Mouse (Mus musculus) MEL (cell line): ENCODE measurements around the gene Inpp5k. TPM values are rescaled to one million over a fixed set of nuclear protein-coding genes. Genes with fewer than 3 reads are reported as not detected.

Source experiments
- DNase-seq: peaks from one replicate; pipeline ENCODE4 v3.0.0; 2011; ENCODE audit warnings: low read depth, low spot score
- H3K27ac ChIP-seq: 2 replicates; pipeline ENCODE4 v1.5.1; 2012; ENCODE audit warnings: low read depth, mild to moderate bottlenecking, control low read depth, low read length, moderate library complexity; ENCODE audit not compliant: control insufficient read depth
- H3K27me3 ChIP-seq, 2 experiments: fragments of 150-350 bp in 1 of 2; sonication (generic) in 1 of 2; 2 replicates each; pipeline ENCODE4 v1.6.1; 2012; ENCODE audit warnings: low read length in 2 of 2, mild to moderate bottlenecking in 2 of 2, improper control_type of control experiment in 1 of 2, moderate library complexity in 1 of 2; ENCODE audit not compliant: insufficient read depth in 2 of 2, control insufficient read depth in 1 of 2
- H3K36me3 ChIP-seq, 2 experiments: 2 replicates each; pipeline ENCODE4 v1.6.1; 2012 to 2014; ENCODE audit warnings: low read length in 2 of 2, improper control_type of control experiment in 1 of 2, inconsistent platforms in 1 of 2, mild to moderate bottlenecking in 1 of 2; ENCODE audit not compliant: insufficient read depth in 2 of 2, control insufficient read depth in 1 of 2
- H3K4me1 ChIP-seq, 2 experiments: fragments of 150-350 bp in 1 of 2; sonication (generic) in 1 of 2; 2 replicates each; pipeline ENCODE4 v1.6.1; 2012; ENCODE audit warnings: low read length in 2 of 2, improper control_type of control experiment in 1 of 2, mild to moderate bottlenecking in 1 of 2; ENCODE audit not compliant: insufficient read depth in 2 of 2, control insufficient read depth in 1 of 2
- H3K4me3 ChIP-seq, 2 experiments: fragments of 150-350 bp in 1 of 2; sonication (generic) in 1 of 2; 2 replicates each; pipeline ENCODE4 v1.5.1; 2012; ENCODE audit warnings: low read depth in 2 of 2, low read length in 2 of 2, mild to moderate bottlenecking in 2 of 2, moderate library complexity in 2 of 2, control low read depth in 1 of 2, improper control_type of control experiment in 1 of 2; ENCODE audit not compliant: control insufficient read depth in 1 of 2, insufficient read depth in 1 of 2
- H3K79me2 ChIP-seq: 2 replicates; pipeline ENCODE4 v1.6.1; 2012; ENCODE audit warnings: mild to moderate bottlenecking, low read length, moderate library complexity; ENCODE audit not compliant: control insufficient read depth, poor library complexity, insufficient read depth
- H3K9ac ChIP-seq: 2 replicates; pipeline ENCODE4 v1.6.1; 2012; ENCODE audit warnings: low read depth, mild to moderate bottlenecking, control low read depth, low read length, moderate library complexity; ENCODE audit not compliant: control insufficient read depth, poor library complexity, severe bottlenecking
- H3K9me3 ChIP-seq: fragments of 150-350 bp; sonication (generic); replicated peaks from 2 replicates; pipeline ENCODE4 v1.6.1; 2012; ENCODE audit warnings: mild to moderate bottlenecking, low read length, improper control_type of control experiment, moderate library complexity; ENCODE audit not compliant: insufficient read depth
- BHLHE40 ChIP-seq: IDR thresholded peaks from 2 replicates; pipeline ENCODE4 v1.6.1; 2012; ENCODE audit warnings: low read depth, mild to moderate bottlenecking, inconsistent platforms, low read length, improper control_type of control experiment, borderline replicate concordance
- CTCF ChIP-seq, 3 experiments: IDR thresholded peaks in 2 of 3; conservative IDR thresholded peaks in 1 of 3; 2 replicates each; pipeline ENCODE4 v1.5.1; 2011 to 2012; ENCODE audit warnings: low read length in 3 of 3, low read depth in 2 of 3, mild to moderate bottlenecking in 2 of 3, improper control_type of control experiment in 1 of 3, inconsistent platforms in 1 of 3, mixed read lengths in 1 of 3, moderate library complexity in 1 of 3; ENCODE audit not compliant: control insufficient read depth in 1 of 3, insufficient read depth in 1 of 3, poor library complexity in 1 of 3, severe bottlenecking in 1 of 3
- ELF1 ChIP-seq: IDR thresholded peaks from 2 replicates; pipeline ENCODE4 v1.6.1; 2014; ENCODE audit warnings: low read depth, mild to moderate bottlenecking, inconsistent platforms, low read length, improper control_type of control experiment, moderate library complexity
- EP300 ChIP-seq, 2 experiments: IDR thresholded peaks; 2 replicates each; pipeline ENCODE4 v1.6.1; 2011; ENCODE audit warnings: improper control_type of control experiment in 2 of 2, low read length in 2 of 2, low read depth in 1 of 2, mild to moderate bottlenecking in 1 of 2
- ETS1 ChIP-seq: IDR thresholded peaks from 2 replicates; pipeline ENCODE4 v1.6.1; 2012; ENCODE audit warnings: low read depth, mild to moderate bottlenecking, inconsistent platforms, low read length, improper control_type of control experiment, moderate library complexity
- HCFC1 ChIP-seq: IDR thresholded peaks from 2 replicates; pipeline ENCODE4 v1.6.1; 2012; ENCODE audit warnings: low read depth, mild to moderate bottlenecking, inconsistent platforms, low read length, improper control_type of control experiment, moderate library complexity
- KAT2A ChIP-seq: conservative IDR thresholded peaks from 2 replicates; pipeline ENCODE4 v1.6.1; 2012; ENCODE audit warnings: low read depth, low read length, improper control_type of control experiment, inconsistent platforms
- MAX ChIP-seq: IDR thresholded peaks from 2 replicates; pipeline ENCODE4 v1.6.1; 2011; ENCODE audit warnings: low read length, improper control_type of control experiment
- MAZ ChIP-seq: IDR thresholded peaks from 2 replicates; pipeline ENCODE4 v1.6.1; 2012; ENCODE audit warnings: low read depth, mild to moderate bottlenecking, inconsistent platforms, low read length, improper control_type of control experiment
- MEF2A ChIP-seq: IDR thresholded peaks from 2 replicates; pipeline ENCODE4 v1.6.1; 2014; ENCODE audit warnings: low read depth, mild to moderate bottlenecking, inconsistent platforms, low read length, improper control_type of control experiment; ENCODE audit not compliant: poor library complexity, insufficient replicate concordance, severe bottlenecking; ENCODE audit errors: extremely low read depth
- MXI1 ChIP-seq: IDR thresholded peaks from 2 replicates; pipeline ENCODE4 v1.6.1; 2011; ENCODE audit warnings: mild to moderate bottlenecking, low read depth, low read length, improper control_type of control experiment
- MYC ChIP-seq: IDR thresholded peaks from 2 replicates; pipeline ENCODE4 v1.6.1; 2011; ENCODE audit warnings: low read depth, mild to moderate bottlenecking, low read length, improper control_type of control experiment, moderate library complexity
- NRF1 ChIP-seq: IDR thresholded peaks from 2 replicates; pipeline ENCODE4 v1.6.1; 2014; ENCODE audit warnings: low read depth, mild to moderate bottlenecking, inconsistent platforms, low read length, improper control_type of control experiment, moderate library complexity; ENCODE audit not compliant: poor library complexity, insufficient read depth, severe bottlenecking
- POLR2A ChIP-seq, 2 experiments: IDR thresholded peaks; 2 replicates each; pipeline ENCODE4 v1.6.1; 2011 to 2012; ENCODE audit warnings: low read length in 2 of 2, mild to moderate bottlenecking in 2 of 2, control low read depth in 1 of 2, improper control_type of control experiment in 1 of 2, low read depth in 1 of 2, moderate library complexity in 1 of 2; ENCODE audit not compliant: control insufficient read depth in 1 of 2, insufficient read depth in 1 of 2, poor library complexity in 1 of 2
- POLR2AphosphoS5 ChIP-seq: IDR thresholded peaks from 2 replicates; pipeline ENCODE4 v1.6.1; 2012; ENCODE audit warnings: low read depth, borderline replicate concordance, mild to moderate bottlenecking, inconsistent platforms, low read length, moderate library complexity, mixed read lengths
- TAL1 ChIP-seq: IDR thresholded peaks from 2 replicates; pipeline ENCODE4 v1.6.1; 2012; ENCODE audit warnings: mild to moderate bottlenecking, inconsistent platforms, low read length, moderate library complexity, mixed read lengths
- TBP ChIP-seq: IDR thresholded peaks from 2 replicates; pipeline ENCODE4 v1.8.0; 2011; ENCODE audit warnings: low read depth, low read length, improper control_type of control experiment
- TCF12 ChIP-seq: IDR thresholded peaks from 2 replicates; pipeline ENCODE4 v1.6.1; 2014; ENCODE audit warnings: low read depth, mild to moderate bottlenecking, inconsistent platforms, low read length, improper control_type of control experiment, moderate library complexity
- UBTF ChIP-seq: IDR thresholded peaks from 2 replicates; pipeline ENCODE4 v1.6.1; 2012; ENCODE audit warnings: low read depth, mild to moderate bottlenecking, inconsistent platforms, low read length, improper control_type of control experiment, moderate library complexity, borderline replicate concordance; ENCODE audit not compliant: insufficient read depth
- USF1 ChIP-seq: IDR thresholded peaks from 2 replicates; pipeline ENCODE4 v1.6.1; 2014; ENCODE audit warnings: low read depth, mild to moderate bottlenecking, inconsistent platforms, low read length, improper control_type of control experiment, moderate library complexity
- USF2 ChIP-seq, 2 experiments: IDR thresholded peaks; 2 replicates each; pipeline ENCODE4 v1.6.1; 2011 to 2012; ENCODE audit warnings: improper control_type of control experiment in 2 of 2, low read length in 2 of 2, borderline replicate concordance in 1 of 2, inconsistent platforms in 1 of 2, low read depth in 1 of 2, mild to moderate bottlenecking in 1 of 2; ENCODE audit not compliant: insufficient read depth in 1 of 2
- ZKSCAN1 ChIP-seq: IDR thresholded peaks from 2 replicates; pipeline ENCODE4 v1.6.1; 2012; ENCODE audit warnings: low read depth, mild to moderate bottlenecking, inconsistent platforms, low read length, improper control_type of control experiment, moderate library complexity
- ZMIZ1 ChIP-seq: IDR thresholded peaks from 2 replicates; pipeline ENCODE4 v1.6.1; 2012; ENCODE audit warnings: low read depth, mild to moderate bottlenecking, inconsistent platforms, low read length, improper control_type of control experiment, moderate library complexity
- polyA plus RNA-seq, 2 experiments: library from polyadenylated mRNA; stranded (reverse) in 1 of 2; unstranded in 1 of 2; fragments of >175 nt in 1 of 2; fragments of >200 nt in 1 of 2; gene quantifications; 2 replicates each; pipeline versions ENCODE4 v1.2.1 to v1.2.4; 2012; ENCODE audit warnings: low replicate concordance in 2 of 2, low read depth in 1 of 2; ENCODE audit not compliant: insufficient read length in 2 of 2, insufficient read depth in 1 of 2, missing spikeins in 1 of 2
- total RNA-seq: library from RNA; depleted of rRNA; stranded (reverse); fragments of 300-350 nt; gene quantifications from 2 replicates; pipeline ENCODE4 v1.2.3, GENCODE M21; 2012

Gene Inpp5k
- total and polyA plus RNA-seq, 3 experiments = 15.2 to 28.7 TPM; not detected in 1

DNA sequence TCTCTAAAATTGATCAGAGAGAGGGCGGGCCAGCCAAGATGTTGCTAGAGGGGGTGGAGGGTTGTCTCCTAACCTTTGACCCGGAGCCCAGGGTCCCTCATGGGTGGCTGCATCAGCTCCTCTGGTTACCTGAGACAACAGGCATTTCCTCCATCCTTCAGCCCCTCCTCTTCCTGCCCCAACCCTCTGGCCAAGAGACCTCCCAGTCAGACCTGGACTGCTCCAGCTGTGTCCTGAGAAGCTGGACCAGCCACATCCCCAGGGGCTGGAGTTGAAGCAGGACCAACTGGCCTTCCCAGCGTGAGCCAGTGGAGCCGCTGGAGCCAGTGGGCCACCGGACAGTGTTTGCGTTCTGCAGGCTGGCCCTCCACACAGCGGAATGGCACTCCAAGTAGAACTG lies 19.5 kb downstream of the Inpp5k start, which contains the start of gene Myo1c:
TSS of gene Myo1c (plus strand) at position 194 of the 400 bp plus-strand sequence.
- Histone ChIP-seq H3K27ac (peak within 1 kb of the TSS; percentile 90), H3K36me3 (peaks cover 0 to 9% of the 10 kb centered on the region in 2 experiments; a peak in 2 of 4 replicates), H3K27me3 (no peaks in the 10 kb centered on the region), H3K9ac (peak within 1 kb of the TSS; percentile 85), H3K4me3 (peak within 1 kb of the TSS; percentile 52 to 84), H3K9me3 (no peaks in the 10 kb centered on the region), H3K4me1 (peaks cover 4 to 34% of the 10 kb centered on the region in 2 experiments), H3K79me2 (peaks cover 10% of the 10 kb centered on the region)
- no peak for TF ChIP-seq KAT2A
- TF ChIP-seq TAL1 = no peak
- no peak for TF ChIP-seq TCF12
- no peak for TF ChIP-seq HCFC1
- TF ChIP-seq CTCF (IDR thresholded peaks at IDR 0.05 in 2 of 3, conservative IDR thresholded peaks at IDR 0.05 in 1 of 3; ENCODE audit: control insufficient read depth in 1 of 3, insufficient read depth in 1 of 3, low read depth in 2 of 3, low read length in 3 of 3, poor library complexity in 1 of 3, severe bottlenecking in 1 of 3) = no peak
- TF ChIP-seq USF2 (IDR thresholded peaks at IDR 0.05; ENCODE audit: borderline replicate concordance in 1 of 2, insufficient read depth in 1 of 2, low read depth in 1 of 2, low read length in 2 of 2) = no peak
- no peak for TF ChIP-seq UBTF
- TF ChIP-seq ZKSCAN1 = no peak
- no peak for TF ChIP-seq NRF1
- no peak for TF ChIP-seq ELF1
- no peak for TF ChIP-seq MEF2A
- TF ChIP-seq MYC = no peak
- TF ChIP-seq POLR2AphosphoS5 = no peak
- no peak for TF ChIP-seq BHLHE40
- no peak for DNase-seq

DNA sequence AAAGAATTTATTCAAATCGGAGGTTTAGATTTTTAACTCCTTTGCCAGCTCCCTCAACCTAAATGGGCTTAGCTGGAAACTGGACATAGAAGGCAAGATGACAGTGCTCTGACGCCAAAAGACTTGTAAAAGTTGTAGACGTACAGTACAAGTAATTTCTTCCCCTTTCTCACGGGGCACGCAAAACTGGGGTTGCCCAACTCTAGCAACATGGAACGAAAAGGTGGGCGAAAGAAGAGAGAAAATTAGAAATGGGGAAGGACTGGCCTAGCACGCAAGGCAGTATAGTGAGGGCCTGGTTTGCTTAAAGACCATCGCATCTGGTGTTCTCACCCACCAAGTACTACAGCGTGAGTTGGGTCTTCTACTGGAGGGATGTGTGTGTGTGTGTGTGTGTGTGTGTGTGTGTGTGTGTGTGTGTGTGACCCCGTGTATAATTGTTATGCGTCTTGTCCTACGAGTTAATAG lies 20.2 kb downstream of the Inpp5k start:
- Histone ChIP-seq H3K27ac (peak overlapping the region; percentile 90), H3K4me3 (peak overlapping the region; percentile 52 to 84), H3K9me3 (no peaks in the 10 kb centered on the region)
- TF ChIP-seq TBP (peak; percentile 53; the same call in 1 of the 2 replicates), ELF1 (peak; percentile 4; the same call in 1 of the 2 replicates), MAX (0 out of 2 replicates have a peak, but pooled peaks have one; percentile 48), USF1 (0 out of 2 replicates have a peak, but pooled peaks have one; percentile 27), KAT2A (no peak), TCF12 (peak; percentile 63), ETS1 (0 out of 2 replicates have a peak, but pooled peaks have one; percentile 15), MAZ (peak; percentile 65; the same call in 1 of the 2 replicates), MXI1 (peak; percentile 61; the same call in 1 of the 2 replicates), MYC (0 out of 2 replicates have a peak, but pooled peaks have one; percentile 11), EP300 (IDR thresholded peaks at IDR 0.05; ENCODE audit: low read depth in 1 of 2, low read length in 2 of 2) (peak in 1 of 2 experiments; percentile 34; a peak in 1 of 4 replicates), POLR2A (IDR thresholded peaks at IDR 0.05; ENCODE audit: control insufficient read depth in 1 of 2, insufficient read depth in 1 of 2, low read depth in 1 of 2, low read length in 2 of 2, poor library complexity in 1 of 2) (no peak), BHLHE40 (no peak), ZMIZ1 (peak; percentile 39; the same call in 1 of the 2 replicates)
- TF ChIP-seq, all 39 proteins: peak for 11
- H3K27me3 ChIP-seq = no peaks in the 10 kb centered on the region
- peaks cover 12% of the 10 kb centered on the region for H3K79me2 ChIP-seq
- DNase-seq = no peak
- peak overlapping the region; percentile 85 for H3K9ac ChIP-seq
- peaks cover 4 to 34% of the 10 kb centered on the region in 2 experiments for H3K4me1 ChIP-seq
- peaks cover 0 to 9% of the 10 kb centered on the region in 2 experiments; a peak in 2 of 4 replicates for H3K36me3 ChIP-seq
